Mouse (Mus musculus) heart, postnatal 0 days (tissue): ENCODE measurements around the gene Tnrc18. TPM values are rescaled to one million over a fixed set of nuclear protein-coding genes. Genes with fewer than 3 reads are reported as not detected.

Experiments used
- ATAC-seq: fragments of 200-750 bp; cut with Nextera tagmentation; 2 replicates; pipeline ENCODE4 v1.8.0; 2017; ENCODE audit warnings: low read depth, moderate number of reproducible peaks, moderate library complexity; ENCODE audit not compliant: insufficient read depth
- DNase-seq: peaks from one replicate; pipeline ENCODE4 v3.0.0-alpha.2; 2016; ENCODE audit warnings: low spot score
- H3K27ac ChIP-seq: fragments of 300-500 bp; sonication (generic); 2 replicates; pipeline ENCODE4 v1.5.1; 2014; ENCODE audit warnings: low read depth, mild to moderate bottlenecking
- H3K27me3 ChIP-seq: fragments of 300-500 bp; sonication (generic); 2 replicates; pipeline ENCODE4 v1.6.1; 2014; ENCODE audit warnings: low read length, mixed read lengths; ENCODE audit not compliant: control insufficient read depth, insufficient read depth
- H3K36me3 ChIP-seq: fragments of 300-500 bp; sonication (generic); replicated peaks from 2 replicates; pipeline ENCODE4 v1.6.1; 2014; ENCODE audit warnings: low read length, mixed read lengths; ENCODE audit not compliant: control insufficient read depth, insufficient read depth
- H3K4me1 ChIP-seq: fragments of 300-500 bp; sonication (generic); 2 replicates; pipeline ENCODE4 v1.6.1; 2014; ENCODE audit warnings: antibody characterized with exemption; ENCODE audit not compliant: control insufficient read depth, insufficient read depth
- H3K4me2 ChIP-seq: fragments of 300-500 bp; sonication (generic); 2 replicates; pipeline ENCODE4 v1.6.1; 2014; ENCODE audit warnings: low read depth, mild to moderate bottlenecking, low read length, moderate library complexity
- H3K4me3 ChIP-seq: fragments of 300-500 bp; sonication (generic); 2 replicates; pipeline ENCODE4 v1.5.1; 2014; ENCODE audit warnings: low read depth, low read length
- H3K9ac ChIP-seq: fragments of 300-500 bp; sonication (generic); replicated peaks from 2 replicates; pipeline ENCODE4 v1.6.1; 2014; ENCODE audit warnings: low read depth, low read length, mixed read lengths
- H3K9me3 ChIP-seq: fragments of 300-500 bp; sonication (generic); replicated peaks from 2 replicates; pipeline ENCODE4 v1.6.1; 2016; ENCODE audit warnings: low read length; ENCODE audit not compliant: control insufficient read depth
- CTCF ChIP-seq: IDR thresholded peaks from 2 replicates; pipeline ENCODE4 v1.5.1; 2016; ENCODE audit warnings: antibody characterized with exemption, control low read depth, low read depth
- EP300 ChIP-seq: IDR thresholded peaks from 2 replicates; pipeline ENCODE4 v1.6.1; 2016; ENCODE audit warnings: antibody characterized with exemption, low read depth
- WGBS: fragments of 180-500 bp; shearing (Covaris S2); extraction: QIAGEN DNeasy Blood & Tissue Kit; methylation state at CpG from one replicate; pipeline ENCODE4 v1.1.7; 2014; 5-methylcytosine and 5-hydroxymethylcytosine counted together
- polyA plus RNA-seq: library from polyadenylated mRNA; unstranded; fragments of >200 nt; fragmentation: Nextera tagmentation; extraction: Ambion mirVana; gene quantifications from 2 replicates; pipeline ENCODE4 v1.2.1, GENCODE M21; 2015
- total RNA-seq: library from RNA; depleted of rRNA; stranded (reverse); fragments of >200 nt; gene quantifications from 2 replicates; pipeline ENCODE4 v1.2.3, GENCODE M21; 2014; ENCODE audit warnings: low replicate concordance

The Tnrc18 gene
- total and polyA plus RNA-seq, 2 experiments from 2014 or later: 10.4 to 69.3 TPM

GRCm38 (mm10) chr5:142778135-142778534 is 39.3 kb downstream of the Tnrc18 start:
- ATAC-seq (no peak), DNase-seq (peak; percentile 23)
- H3K4me2 ChIP-seq: no peak overlapping the region
- peaks cover 13% of the 10 kb centered on the region for H3K4me1 ChIP-seq
- WGBS: 51% methylated on average over 8 of the region's 8 CpGs
- H3K4me3 ChIP-seq: no peak overlapping the region
- no peak overlapping the region for H3K27ac ChIP-seq
- no peaks in the 10 kb centered on the region for H3K27me3 ChIP-seq
- H3K9me3 ChIP-seq: no peaks in the 10 kb centered on the region
- peaks cover 41% of the 10 kb centered on the region for H3K36me3 ChIP-seq
- TF ChIP-seq CTCF (no peak), EP300 (no peak)
- no peak overlapping the region for H3K9ac ChIP-seq

GRCm38 (mm10) chr5:142776080-142776479 is 41.4 kb downstream of the Tnrc18 start:
- Histone ChIP-seq H3K9ac (no peak overlapping the region), H3K27ac (no peak overlapping the region), H3K4me2 (no peak overlapping the region), H3K4me1 (peaks cover 9% of the 10 kb centered on the region), H3K4me3 (no peak overlapping the region), H3K9me3 (no peaks in the 10 kb centered on the region), H3K36me3 (peaks cover 62% of the 10 kb centered on the region), H3K27me3 (no peaks in the 10 kb centered on the region)
- 85% methylated on average over 13 of the region's 13 CpGs for WGBS
- TF ChIP-seq CTCF (no peak), EP300 (no peak)
- no peak for DNase-seq
- no peak for ATAC-seq

- no peak overlapping the region for H3K4me2 ChIP-seq
- ATAC-seq: no peak
- no peak overlapping the region for H3K4me3 ChIP-seq
- no peaks in the 10 kb centered on the region for H3K9me3 ChIP-seq
- H3K27me3 ChIP-seq: no peaks in the 10 kb centered on the region
- no peak overlapping the region for H3K27ac ChIP-seq
- peaks cover 72% of the 10 kb centered on the region for H3K36me3 ChIP-seq
- H3K9ac ChIP-seq: no peak overlapping the region
- H3K4me1 ChIP-seq: 0 out of 2 replicates have a peak, but pooled peaks cover 2% of the 10 kb centered on the region
- 89% methylated on average over 5 of the region's 5 CpGs for WGBS
- TF ChIP-seq CTCF: no peak
- no peak for TF ChIP-seq EP300
- no peak for DNase-seq
These were observed 42.7 kb downstream of the Tnrc18 start for GRCm38 (mm10) chr5:142774771-142775170.

- H3K36me3 ChIP-seq: peaks cover 79% of the 10 kb centered on the region
- H3K27me3 ChIP-seq: no peaks in the 10 kb centered on the region
- 80% methylated on average over 15 of the region's 15 CpGs for WGBS
- DNase-seq (no peak), ATAC-seq (no peak)
- TF ChIP-seq EP300 (no peak), CTCF (no peak)
- H3K27ac ChIP-seq: no peak overlapping the region
- H3K4me2 ChIP-seq: no peak overlapping the region
- H3K9ac ChIP-seq: no peak overlapping the region
- no peaks in the 10 kb centered on the region for H3K9me3 ChIP-seq
- H3K4me3 ChIP-seq: no peak overlapping the region
- 0 out of 2 replicates have a peak, but pooled peaks cover 3% of the 10 kb centered on the region for H3K4me1 ChIP-seq
These were observed 45.5 kb downstream of the Tnrc18 start for GRCm38 (mm10) chr5:142771964-142772363.

GRCm38 (mm10) chr5:142771034-142771433 is 46.4 kb downstream of the Tnrc18 start:
- Histone ChIP-seq H3K9me3 (no peaks in the 10 kb centered on the region), H3K36me3 (peaks cover 79% of the 10 kb centered on the region), H3K9ac (no peak overlapping the region)

DNA sequence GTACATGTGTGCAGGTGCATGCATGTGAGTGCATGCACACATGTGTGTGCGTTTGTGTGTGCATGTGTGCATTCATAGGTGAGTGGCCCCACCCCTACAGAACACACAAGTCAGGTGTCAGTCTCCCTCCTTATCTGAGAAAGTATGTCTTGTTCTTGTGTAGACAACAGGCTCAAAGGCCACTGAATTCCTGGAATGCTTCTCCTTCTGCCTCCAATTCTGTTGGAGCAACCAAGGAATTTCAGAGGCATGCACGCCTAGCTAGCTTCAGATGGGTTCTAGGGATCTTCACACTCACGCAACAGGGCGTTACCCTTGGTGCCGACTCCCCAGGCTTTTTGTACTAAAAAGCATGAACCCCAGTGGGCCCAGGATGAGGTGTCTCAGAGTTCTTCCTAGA is 47.8 kb downstream of the Tnrc18 start:
- Histone ChIP-seq H3K27ac (0 out of 2 replicates have a peak overlapping the region, but pooled peaks have one; percentile 30), H3K36me3 (peaks cover 79% of the 10 kb centered on the region), H3K4me2 (no peak overlapping the region)

More at GRCm38 (mm10) chr5:142771034-142771433, 46.4 kb downstream of the Tnrc18 start:
- H3K4me3 ChIP-seq: no peak overlapping the region
- H3K4me2 ChIP-seq: no peak overlapping the region
- H3K27ac ChIP-seq: 0 out of 2 replicates have a peak overlapping the region, but pooled peaks have one; percentile 5
- 41% methylated on average over 4 of the region's 4 CpGs for WGBS
- H3K4me1 ChIP-seq: 0 out of 2 replicates have a peak, but pooled peaks cover 3% of the 10 kb centered on the region
- no peak for DNase-seq
- TF ChIP-seq CTCF: no peak
- no peak for TF ChIP-seq EP300
- H3K27me3 ChIP-seq: no peaks in the 10 kb centered on the region
- no peak for ATAC-seq

More for the DNA sequence above, 47.8 kb downstream of the Tnrc18 start:
- no peak for TF ChIP-seq EP300
- no peak for TF ChIP-seq CTCF
- Histone ChIP-seq H3K9me3 (no peaks in the 10 kb centered on the region), H3K4me3 (no peak overlapping the region), H3K9ac (no peak overlapping the region), H3K27me3 (no peaks in the 10 kb centered on the region), H3K4me1 (0 out of 2 replicates have a peak, but pooled peaks cover 3% of the 10 kb centered on the region)
- DNase-seq (peak; percentile 20), ATAC-seq (no peak; the same call in 1 of the 2 replicates)
- WGBS: 35% methylated on average over 5 of the region's 5 CpGs
